Mouse (Mus musculus) c-Kit-negative CD71-positive TER-119-positive erythroid progenitor cells, embryonic 14.5 days (primary cell): ENCODE results near the gene Mrps23.
"Not testable (repeated sequence)": the region's sequence is repeated elsewhere in the genome, so short reads cannot be mapped to it uniquely, and the experiment has no call there.

Experiments
- DNase-seq: peaks from one replicate; pipeline ENCODE4 v3.0.0-alpha.2; 2013; ENCODE audit warnings: low read depth, low spot score

Gene Mrps23

GRCm38 (mm10) chr11:88173386-88174025 lies 30.7 kb upstream of the Mrps23 start:
- no peak for DNase-seq

GRCm38 (mm10) chr11:88180467-88180958 lies 23.7 kb upstream of the Mrps23 start:
- DNase-seq, result no peak

- no peak for DNase-seq
These were observed 23.1 kb upstream of the Mrps23 start for GRCm38 (mm10) chr11:88180959-88181619.

- no peak for DNase-seq
These were observed 19.5 kb upstream of the Mrps23 start for GRCm38 (mm10) chr11:88184632-88185180.

- no peak for DNase-seq
These were observed 17.9 kb upstream of the Mrps23 start for GRCm38 (mm10) chr11:88186078-88186946.

- no peak for DNase-seq
These were observed 17.3 kb upstream of the Mrps23 start for GRCm38 (mm10) chr11:88186947-88187243.

- no peak for DNase-seq
These were observed 16.6 kb upstream of the Mrps23 start for GRCm38 (mm10) chr11:88187417-88188133.

- DNase-seq, result no peak
These were observed 16.0 kb upstream of the Mrps23 start for GRCm38 (mm10) chr11:88188216-88188615.

- no peak for DNase-seq
These were observed 15.6 kb upstream of the Mrps23 start for GRCm38 (mm10) chr11:88188635-88189034.

- DNase-seq, result no peak
These were observed 11.6 kb upstream of the Mrps23 start for GRCm38 (mm10) chr11:88192595-88192994.

GRCm38 (mm10) chr11:88193098-88193823 lies 10.9 kb upstream of the Mrps23 start:
- no peak for DNase-seq

- no peak for DNase-seq
These were observed 10.1 kb upstream of the Mrps23 start for GRCm38 (mm10) chr11:88193824-88194696.

GRCm38 (mm10) chr11:88195699-88196098 lies 8.5 kb upstream of the Mrps23 start:
- not testable (repeated sequence) for DNase-seq

GRCm38 (mm10) chr11:88197153-88197576 lies 7.0 kb upstream of the Mrps23 start:
- DNase-seq, result no peak

GRCm38 (mm10) chr11:88198223-88198622 lies 6.0 kb upstream of the Mrps23 start:
- no peak for DNase-seq

GRCm38 (mm10) chr11:88201172-88201571 lies 3.0 kb upstream of the Mrps23 start:
- no peak for DNase-seq

GRCm38 (mm10) chr11:88202077-88202476 lies 2.1 kb upstream of the Mrps23 start:
- peak; percentile 15 for DNase-seq

GRCm38 (mm10) chr11:88204593-88205368 lies 593 bp downstream of the Mrps23 start:
- DNase-seq, result peak; percentile 11

GRCm38 (mm10) chr11:88206576-88206975 lies 2.4 kb downstream of the Mrps23 start:
- not testable (repeated sequence) for DNase-seq
